Mouse (Mus musculus): ENCODE data around the gene Entpd6. TPM values are rescaled to one million over a fixed set of nuclear protein-coding genes. Genes with fewer than 3 reads are reported as not detected.

Gene Entpd6
- polyA plus RNA-seq, 1 experiment: 84.4 TPM

GRCm38 (mm10) chr2:150810603-150811002 is 61.8 kb downstream of the Entpd6 start:
- H3K4me1 ChIP-seq (ENCODE audit: control insufficient read depth, insufficient read depth, low read length): no peaks in the 10 kb centered on the region
- H3K36me3 ChIP-seq (ENCODE audit: control insufficient read depth, insufficient read depth, low read length): no peaks in the 10 kb centered on the region
- H3K27me3 ChIP-seq (ENCODE audit: control insufficient read depth, insufficient read depth, low read length): no peaks in the 10 kb centered on the region
- H3K4me3 ChIP-seq (ENCODE audit: control insufficient read depth, low read depth, low read length): no peak overlapping the region
- no peak for TF ChIP-seq POLR2A (IDR thresholded peaks at IDR 0.05; ENCODE audit: control insufficient read depth, low read depth, low read length)
- TF ChIP-seq CTCF (IDR thresholded peaks at IDR 0.05; ENCODE audit: control insufficient read depth, insufficient read depth, insufficient replicate concordance, low read depth, low read length): no peak
- H3K27ac ChIP-seq (ENCODE audit: control insufficient read depth, insufficient read depth, low read depth, low read length): no peak overlapping the region

DNA sequence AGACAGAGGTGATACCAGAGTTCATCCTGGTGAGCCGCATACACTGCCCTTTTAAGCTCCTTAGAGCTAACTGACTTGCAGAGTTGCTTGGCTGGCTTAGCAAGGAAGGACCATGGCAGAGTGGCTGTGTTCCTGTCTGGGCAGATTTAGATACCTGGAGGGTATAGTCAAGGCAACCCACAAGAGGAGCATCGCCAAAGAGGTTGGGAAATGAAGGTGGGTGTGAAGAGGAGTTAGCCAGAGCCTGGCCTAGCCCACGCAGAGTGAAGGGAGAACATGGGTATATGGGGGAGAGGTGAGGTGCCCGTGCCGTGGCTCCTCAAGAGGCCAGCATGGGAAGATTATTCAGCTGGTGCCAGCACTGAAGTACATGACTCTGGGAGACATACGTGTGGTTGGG is 64.0 kb downstream of the Entpd6 start:
- TF ChIP-seq POLR2A (IDR thresholded peaks at IDR 0.05; ENCODE audit: control insufficient read depth, low read depth, low read length): no peak
- Histone ChIP-seq H3K36me3 (ENCODE audit: control insufficient read depth, insufficient read depth, low read length) (no peaks in the 10 kb centered on the region), H3K27ac (ENCODE audit: control insufficient read depth, insufficient read depth, low read depth, low read length) (no peak overlapping the region), H3K27me3 (ENCODE audit: control insufficient read depth, insufficient read depth, low read length) (no peaks in the 10 kb centered on the region), H3K4me3 (ENCODE audit: control insufficient read depth, low read depth, low read length) (no peak overlapping the region), H3K4me1 (ENCODE audit: control insufficient read depth, insufficient read depth, low read length) (no peaks in the 10 kb centered on the region)

DNA sequence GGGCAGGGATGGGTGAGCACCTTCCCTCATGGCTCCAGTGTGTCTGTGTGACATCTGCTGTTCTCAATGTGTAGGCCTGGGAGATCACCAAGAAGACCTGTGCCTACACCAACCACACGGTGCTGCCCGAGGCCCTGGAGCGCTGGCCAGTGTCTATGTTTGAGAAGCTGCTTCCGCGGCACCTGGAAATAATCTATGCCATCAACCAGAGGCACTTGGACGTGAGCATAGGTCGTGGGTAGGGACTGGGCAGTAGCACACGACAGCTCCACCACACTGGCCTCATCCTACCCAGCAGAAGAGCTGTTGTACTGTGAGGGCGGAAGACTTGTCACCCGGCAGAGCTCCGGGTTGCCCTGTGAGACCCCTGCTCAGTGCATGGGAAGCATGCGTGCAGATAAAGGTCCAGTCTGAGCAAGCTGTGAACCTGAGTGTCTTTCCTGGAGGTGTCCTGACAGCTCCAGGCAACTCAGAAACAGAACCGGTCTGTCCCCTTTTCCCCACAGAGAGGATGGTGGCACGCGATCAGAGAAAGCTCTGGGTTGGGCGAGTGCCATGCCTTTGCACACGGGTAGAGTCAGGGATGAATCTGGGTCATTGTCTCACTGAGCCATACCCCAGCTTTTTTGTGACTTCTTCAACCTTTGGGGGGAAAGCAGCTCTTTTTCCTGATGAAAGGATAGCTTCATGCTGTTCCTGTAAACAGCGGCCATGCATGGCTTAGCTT is 68.0 kb downstream of the Entpd6 start:
- Histone ChIP-seq H3K27me3 (ENCODE audit: control insufficient read depth, insufficient read depth, low read length) (no peaks in the 10 kb centered on the region), H3K4me3 (ENCODE audit: control insufficient read depth, low read depth, low read length) (no peak overlapping the region), H3K4me1 (ENCODE audit: control insufficient read depth, insufficient read depth, low read length) (no peaks in the 10 kb centered on the region), H3K36me3 (ENCODE audit: control insufficient read depth, insufficient read depth, low read length) (no peaks in the 10 kb centered on the region), H3K27ac (ENCODE audit: control insufficient read depth, insufficient read depth, low read depth, low read length) (no peak overlapping the region)
- TF ChIP-seq POLR2A (IDR thresholded peaks at IDR 0.05; ENCODE audit: control insufficient read depth, low read depth, low read length) (no peak), CTCF (IDR thresholded peaks at IDR 0.05; ENCODE audit: control insufficient read depth, insufficient read depth, insufficient replicate concordance, low read depth, low read length) (no peak)

GRCm38 (mm10) chr2:150818742-150819141 is 69.9 kb downstream of the Entpd6 start:
- no peaks in the 10 kb centered on the region for H3K27me3 ChIP-seq (ENCODE audit: control insufficient read depth, insufficient read depth, low read length)
- H3K36me3 ChIP-seq (ENCODE audit: control insufficient read depth, insufficient read depth, low read length): no peaks in the 10 kb centered on the region
- H3K4me1 ChIP-seq (ENCODE audit: control insufficient read depth, insufficient read depth, low read length): no peaks in the 10 kb centered on the region
- no peak overlapping the region for H3K4me3 ChIP-seq (ENCODE audit: control insufficient read depth, low read depth, low read length)
- no peak for TF ChIP-seq CTCF (IDR thresholded peaks at IDR 0.05; ENCODE audit: control insufficient read depth, insufficient read depth, insufficient replicate concordance, low read depth, low read length)
- TF ChIP-seq POLR2A (IDR thresholded peaks at IDR 0.05; ENCODE audit: control insufficient read depth, low read depth, low read length): no peak
- no peak overlapping the region for H3K27ac ChIP-seq (ENCODE audit: control insufficient read depth, insufficient read depth, low read depth, low read length)

GRCm38 (mm10) chr2:150820720-150821119 is 71.9 kb downstream of the Entpd6 start:
- TF ChIP-seq CTCF (IDR thresholded peaks at IDR 0.05; ENCODE audit: control insufficient read depth, insufficient read depth, insufficient replicate concordance, low read depth, low read length) (no peak), POLR2A (IDR thresholded peaks at IDR 0.05; ENCODE audit: control insufficient read depth, low read depth, low read length) (no peak)
- Histone ChIP-seq H3K27ac (ENCODE audit: control insufficient read depth, insufficient read depth, low read depth, low read length) (no peak overlapping the region), H3K27me3 (ENCODE audit: control insufficient read depth, insufficient read depth, low read length) (no peaks in the 10 kb centered on the region), H3K36me3 (ENCODE audit: control insufficient read depth, insufficient read depth, low read length) (no peaks in the 10 kb centered on the region), H3K4me3 (ENCODE audit: control insufficient read depth, low read depth, low read length) (no peak overlapping the region), H3K4me1 (ENCODE audit: control insufficient read depth, insufficient read depth, low read length) (no peaks in the 10 kb centered on the region)

Other genes starting within 250 kb of the Entpd6 start
- 0.46 and 0.78 TPM in 2 replicates for gene Cst7, start 178.6 kb upstream of the Entpd6 start, polyA plus RNA-seq (2012; rRNA removed)
- gene Apmap, start 140.5 kb upstream of the Entpd6 start, polyA plus RNA-seq (2012; rRNA removed): 24.1 and 31.2 TPM in 2 replicates
- 9.7 and 14.6 TPM in 2 replicates for gene Acss1, start 80.5 kb upstream of the Entpd6 start, polyA plus RNA-seq (2012; rRNA removed)
- gene Vsx1, start 59.7 kb upstream of the Entpd6 start, polyA plus RNA-seq (2012; rRNA removed): 0.02 TPM in 1 of 2 replicates, not detected in the other
- 7.0 and 8.9 TPM in 2 replicates for gene Pygb, start 37.7 kb downstream of the Entpd6 start, polyA plus RNA-seq (2012; rRNA removed)
- gene Abhd12, start 155.7 kb downstream of the Entpd6 start, polyA plus RNA-seq (2012; rRNA removed): 49.2 and 55.6 TPM in 2 replicates
- gene Gins1, start 156.4 kb downstream of the Entpd6 start, polyA plus RNA-seq (2012; rRNA removed): 12.8 and 14.0 TPM in 2 replicates

Data from testis, adult 2 months (tissue).